Mouse (Mus musculus): ENCODE data around the gene Akr1b8.
"Not testable (repeated sequence)": the region's sequence is repeated elsewhere in the genome, so short reads cannot be mapped to it uniquely, and the experiment has no call there.

The Akr1b8 gene

DNA sequence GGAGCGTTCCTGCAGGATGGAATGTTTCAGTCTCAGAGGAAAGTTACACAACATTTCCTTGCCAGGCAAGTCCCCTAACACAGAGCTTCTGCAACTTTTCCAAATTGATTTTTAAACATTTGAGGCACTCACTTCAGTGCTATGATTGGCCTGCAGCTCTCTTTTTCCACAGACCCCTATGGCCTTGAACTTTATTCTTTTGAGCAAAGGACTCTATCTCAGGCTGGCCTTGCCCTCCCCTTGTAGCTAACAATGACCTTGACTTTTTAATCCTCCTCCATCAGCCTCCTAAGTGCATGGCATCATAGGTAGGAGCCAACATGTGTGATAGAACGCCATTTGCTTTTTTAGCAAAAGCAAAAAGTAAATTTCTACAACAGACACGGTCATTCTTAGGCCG is 52.8 kb downstream of the Akr1b8 start:
- no peak for DNase-seq

DNA sequence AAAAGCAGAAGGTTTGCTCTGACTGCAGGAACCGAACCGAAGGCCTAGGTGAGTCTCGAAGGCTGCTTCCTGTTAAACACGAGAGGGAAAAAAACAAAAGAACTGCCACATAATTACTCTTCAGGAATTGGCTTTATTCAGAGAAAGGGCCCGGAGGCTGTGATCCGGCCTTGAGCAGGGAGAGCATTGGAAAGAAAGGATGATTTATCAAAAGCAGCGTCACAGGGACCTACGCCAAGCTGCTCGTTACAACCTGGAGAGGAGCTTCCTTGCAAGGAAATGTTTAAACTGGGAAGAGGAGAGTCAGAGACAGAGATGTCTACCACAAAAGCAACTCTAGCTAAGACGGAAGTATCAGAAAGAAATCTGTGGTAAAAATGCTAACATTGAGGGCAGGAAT is 53.5 kb downstream of the Akr1b8 start:
- no peak for DNase-seq

DNA sequence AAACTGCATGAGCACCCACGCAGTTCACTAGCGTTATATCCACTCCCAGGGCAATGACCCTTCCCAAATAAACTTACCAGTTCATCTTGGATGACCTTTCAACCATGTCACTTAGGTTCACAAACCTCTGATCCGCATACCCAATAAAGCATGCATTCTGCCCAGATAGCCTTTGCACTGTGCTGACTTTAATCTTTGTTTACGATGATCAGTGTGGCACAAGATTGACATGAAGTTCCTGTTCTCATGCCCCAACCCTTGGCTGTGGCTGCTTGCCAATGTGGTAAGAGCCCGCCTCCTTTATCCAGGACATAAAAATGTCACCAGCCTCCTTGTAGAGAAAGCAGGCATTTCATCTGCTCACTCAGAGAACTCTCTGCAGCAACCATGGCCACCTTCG is 58.1 kb downstream of the Akr1b8 start, which contains the start of gene Akr1b7:
Gene Akr1b7 (plus strand): TSS at position 312 of the 400 bp plus-strand sequence.
- DNase-seq, result no peak

DNA sequence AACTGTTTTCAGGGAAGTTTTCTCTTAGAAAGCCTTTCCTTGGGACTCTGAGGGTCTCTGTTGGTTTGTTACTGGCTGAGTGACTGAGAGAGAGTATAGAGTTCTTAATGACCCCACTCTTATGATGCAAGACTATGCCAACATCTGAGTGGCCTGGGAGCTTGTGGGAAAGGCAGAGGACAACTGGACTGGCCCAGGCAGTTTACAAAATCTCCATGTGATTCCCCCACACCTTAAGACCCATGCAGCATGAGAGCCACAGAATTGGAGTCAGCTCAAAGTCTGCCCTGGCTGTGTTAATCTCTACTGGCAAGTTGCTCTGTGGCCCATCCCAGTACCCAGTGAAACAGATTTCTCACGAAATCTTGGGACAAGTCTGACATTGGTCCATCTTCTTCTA is 58.8 kb downstream of the Akr1b8 start:
- no peak for DNase-seq

DNA sequence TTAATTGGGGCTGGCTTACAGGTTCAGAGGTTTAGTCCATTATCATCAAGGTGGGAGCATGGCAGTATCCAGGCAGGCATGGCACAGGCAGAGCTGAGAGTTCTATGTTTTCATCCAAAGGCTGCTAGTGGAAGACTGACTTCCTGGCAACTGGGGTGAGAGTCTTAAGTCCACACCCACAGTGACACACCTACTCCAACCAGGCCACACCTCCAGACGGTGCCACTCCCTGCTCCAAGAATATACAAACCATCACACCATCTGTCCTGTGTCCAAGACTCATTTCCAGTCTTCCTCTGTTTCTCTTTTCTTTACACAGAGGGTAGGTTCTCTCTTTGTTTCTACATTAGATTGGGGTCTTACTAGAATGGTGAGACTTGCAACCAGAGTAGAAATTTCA is 59.5 kb downstream of the Akr1b8 start:
- not testable (repeated sequence) for DNase-seq

DNA sequence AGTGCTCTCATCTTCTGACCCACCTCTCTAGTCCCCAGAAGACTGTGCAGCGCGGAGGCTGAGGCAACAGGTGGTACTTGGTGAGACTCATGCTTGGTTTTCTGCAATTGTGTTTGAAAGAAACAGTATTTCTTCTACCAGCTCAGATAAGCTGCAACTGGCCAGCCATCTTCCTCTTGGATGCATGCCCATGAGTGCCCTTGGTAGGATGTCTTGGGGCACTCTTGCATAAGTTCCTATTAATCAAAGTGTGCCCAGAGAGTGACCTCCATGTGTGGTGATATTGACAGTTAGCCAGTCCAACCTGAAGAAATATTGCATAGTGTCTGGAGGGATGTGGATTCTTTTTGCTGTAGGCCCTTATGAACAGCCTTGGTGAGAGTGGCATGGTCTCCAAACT is 62.6 kb downstream of the Akr1b8 start:
- DNase-seq, result no peak

Data from layer of hippocampus, adult 9-11 months (tissue).